Mouse (Mus musculus) heart, embryonic 14.5 days (tissue): Measurements from ENCODE around the gene Slco3a1. TPM values are rescaled to one million over a fixed set of nuclear protein-coding genes. Genes with fewer than 3 reads are reported as not detected.

Experiments
- ATAC-seq: fragments of 200-750 bp; cut with Nextera tagmentation; 2 replicates; pipeline ENCODE4 v1.8.0; 2017; ENCODE audit warnings: low read depth, moderate TSS enrichment; ENCODE audit not compliant: insufficient number of reproducible peaks, insufficient read depth, low FRiP score
- H3K27ac ChIP-seq, 2 experiments: fragments of 200-500 bp in 1 of 2; fragments of 300-500 bp in 1 of 2; sonication (generic) in 1 of 2; replicated peaks in 1 of 2; 2 replicates each; pipeline ENCODE4 v1.5.1; 2012 to 2014; ENCODE audit warnings: low read depth in 2 of 2, low read length in 2 of 2, control low read depth in 1 of 2, mild to moderate bottlenecking in 1 of 2, mixed read lengths in 1 of 2; ENCODE audit not compliant: control insufficient read depth in 1 of 2, insufficient read depth in 1 of 2
- H3K27me3 ChIP-seq: fragments of 300-500 bp; sonication (generic); 2 replicates; pipeline ENCODE4 v1.6.1; 2014; ENCODE audit warnings: mild to moderate bottlenecking, low read length, control low read depth; ENCODE audit not compliant: control insufficient read depth, insufficient read depth
- H3K36me3 ChIP-seq: fragments of 300-500 bp; sonication (generic); 2 replicates; pipeline ENCODE4 v1.6.1; 2014; ENCODE audit warnings: mild to moderate bottlenecking, control low read depth, low read length, mixed read lengths; ENCODE audit not compliant: control insufficient read depth, insufficient read depth
- H3K4me1 ChIP-seq, 2 experiments: fragments of 200-500 bp in 1 of 2; fragments of 300-500 bp in 1 of 2; sonication (generic) in 1 of 2; 2 replicates each; pipeline ENCODE4 v1.6.1; 2012 to 2014; ENCODE audit warnings: low read length in 2 of 2, control low read depth in 1 of 2, mixed read lengths in 1 of 2; ENCODE audit not compliant: control insufficient read depth in 2 of 2, insufficient read depth in 2 of 2
- H3K4me2 ChIP-seq: fragments of 300-500 bp; sonication (generic); 2 replicates; pipeline ENCODE4 v1.6.1; 2014; ENCODE audit warnings: mild to moderate bottlenecking, low read length
- H3K4me3 ChIP-seq, 2 experiments: fragments of 200-500 bp in 1 of 2; fragments of 300-500 bp in 1 of 2; sonication (generic) in 1 of 2; 2 replicates each; pipeline ENCODE4 v1.5.1; 2012 to 2014; ENCODE audit warnings: low read length in 2 of 2, mild to moderate bottlenecking in 2 of 2, control low read depth in 1 of 2, low read depth in 1 of 2, moderate library complexity in 1 of 2; ENCODE audit not compliant: control insufficient read depth in 1 of 2, insufficient read depth in 1 of 2
- H3K9ac ChIP-seq: fragments of 300-500 bp; sonication (generic); 2 replicates; pipeline ENCODE4 v1.6.1; 2014; ENCODE audit warnings: mild to moderate bottlenecking, low read length
- H3K9me3 ChIP-seq: fragments of 300-500 bp; sonication (generic); 2 replicates; pipeline ENCODE4 v1.6.1; 2016; ENCODE audit warnings: low read length, control low read depth; ENCODE audit not compliant: control insufficient read depth
- WGBS: fragments of 180-500 bp; shearing (Covaris S2); extraction: QIAGEN DNeasy Blood & Tissue Kit; methylation state at CpG from one replicate; pipeline ENCODE4 v1.1.7; 2014; 5-methylcytosine and 5-hydroxymethylcytosine counted together
- polyA plus RNA-seq: library from polyadenylated mRNA; unstranded; fragments of >200 nt; fragmentation: Nextera tagmentation; extraction: Ambion mirVana; gene quantifications from 2 replicates; pipeline ENCODE4 v1.2.1, GENCODE M21; 2014

Gene Slco3a1
- polyA plus RNA-seq, 1 experiment from 2014 or later, result 16.0 TPM

DNA sequence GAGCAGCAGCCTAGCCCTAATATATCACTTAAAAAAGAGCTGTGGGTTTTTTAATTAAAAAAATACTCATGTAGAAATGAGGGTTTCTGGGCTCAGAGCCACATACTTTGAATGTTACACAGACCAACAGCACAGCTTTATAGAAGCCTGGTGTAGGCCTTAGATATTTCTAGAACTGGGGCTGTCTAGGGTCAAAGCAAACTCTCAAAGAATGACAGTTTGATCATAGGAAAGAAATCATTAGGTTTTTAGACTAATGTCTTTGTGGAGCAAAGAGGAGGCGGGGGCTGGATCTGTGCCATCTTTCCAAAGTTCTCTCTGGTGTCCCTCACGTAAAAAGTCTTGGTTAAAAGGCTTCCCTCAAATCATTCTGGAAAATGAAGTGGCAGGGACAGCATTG is 121.6 kb downstream of the Slco3a1 start:
- Histone ChIP-seq H3K4me1 (peaks cover 0 to 12% of the 10 kb centered on the region in 2 experiments; a peak in 2 of 4 replicates), H3K4me3 (no peak overlapping the region), H3K27ac (no peak overlapping the region), H3K4me2 (no peak overlapping the region), H3K9me3 (no peaks in the 10 kb centered on the region), H3K36me3 (no peaks in the 10 kb centered on the region), H3K9ac (no peak overlapping the region), H3K27me3 (no peaks in the 10 kb centered on the region)
- ATAC-seq, result no peak
- WGBS, result 62% methylated on average over 2 of the region's 2 CpGs

DNA sequence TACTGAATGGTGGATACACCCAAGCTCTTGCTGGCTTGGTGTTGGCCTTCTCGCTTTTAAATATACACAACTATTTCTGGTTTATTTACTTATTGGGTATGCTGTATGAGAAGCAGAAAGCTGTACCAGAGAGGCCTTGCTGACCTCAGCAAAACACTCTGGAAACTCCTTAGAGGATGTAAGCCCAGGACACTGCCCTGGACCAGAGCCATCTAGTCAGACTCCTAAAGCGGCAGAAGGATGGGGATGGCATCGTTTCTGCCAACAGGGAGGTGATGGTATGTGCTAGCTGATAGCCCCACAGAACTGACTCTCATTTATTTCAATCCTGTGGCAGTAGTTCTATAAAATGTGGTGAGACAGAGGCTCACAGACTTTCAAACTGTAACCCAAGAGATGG is 125.3 kb downstream of the Slco3a1 start:
- Histone ChIP-seq H3K36me3 (no peaks in the 10 kb centered on the region), H3K27ac (no peak overlapping the region), H3K4me2 (no peak overlapping the region), H3K4me3 (no peak overlapping the region), H3K27me3 (no peaks in the 10 kb centered on the region), H3K4me1 (peaks cover 9 to 41% of the 10 kb centered on the region in 2 experiments), H3K9ac (no peak overlapping the region), H3K9me3 (no peaks in the 10 kb centered on the region)
- no peak for ATAC-seq
- 71% methylated on average over 3 of the region's 3 CpGs for WGBS

DNA sequence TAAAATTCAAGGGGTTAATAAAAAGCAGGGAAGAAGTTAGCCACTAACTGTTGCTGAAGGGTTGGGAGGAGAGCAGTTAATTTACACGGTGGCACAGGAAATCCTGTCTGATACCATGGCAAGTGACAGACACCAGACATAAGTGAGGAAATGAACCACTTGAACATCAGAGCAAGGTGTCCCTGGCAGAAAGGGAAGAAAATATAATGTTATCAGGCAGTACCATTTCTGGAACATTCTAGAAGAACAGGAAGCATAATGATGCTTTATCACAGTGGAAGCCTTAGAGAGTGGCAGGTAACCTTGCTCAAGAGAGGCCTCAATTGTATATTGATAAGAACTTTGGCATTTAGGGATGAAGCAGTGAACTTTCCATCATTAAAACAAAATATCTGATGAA is 127.4 kb downstream of the Slco3a1 start:
- H3K4me1 ChIP-seq, result peaks cover 21 to 50% of the 10 kb centered on the region in 2 experiments
- H3K36me3 ChIP-seq, result no peaks in the 10 kb centered on the region
- H3K4me2 ChIP-seq, result no peak overlapping the region
- ATAC-seq, result no peak
- peak overlapping the region in 1 of 2 experiments; percentile 33; a peak in 1 of 4 replicates for H3K27ac ChIP-seq
- no peaks in the 10 kb centered on the region for H3K9me3 ChIP-seq
- no peak overlapping the region for H3K9ac ChIP-seq
- 7% methylated on average over 1 of the region's 1 CpGs for WGBS
- H3K4me3 ChIP-seq, result no peak overlapping the region
- H3K27me3 ChIP-seq, result no peaks in the 10 kb centered on the region

DNA sequence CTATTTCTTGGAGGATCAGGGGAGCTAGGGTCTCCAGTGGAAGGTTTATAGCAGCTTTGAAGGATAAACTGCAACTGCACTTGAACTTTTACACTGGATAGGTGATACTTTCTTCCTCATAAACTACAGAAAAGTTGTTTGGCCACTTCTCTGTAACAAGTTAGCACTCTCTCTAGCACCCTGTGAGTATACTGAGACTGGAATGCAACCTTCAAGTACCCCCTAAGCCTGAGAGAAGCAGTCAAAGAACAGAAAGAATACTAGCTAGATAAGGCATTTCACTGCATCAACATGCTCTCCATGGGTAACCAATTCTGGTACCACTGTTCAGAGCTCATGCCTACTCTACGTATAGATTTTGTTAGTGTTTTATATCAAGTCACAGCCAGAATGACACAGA is 128.6 kb downstream of the Slco3a1 start:
- Histone ChIP-seq H3K9ac (no peak overlapping the region), H3K27me3 (no peaks in the 10 kb centered on the region), H3K4me1 (peaks cover 29 to 62% of the 10 kb centered on the region in 2 experiments), H3K4me2 (no peak overlapping the region), H3K27ac (no peak overlapping the region; a peak in 1 of 4 replicates), H3K4me3 (no peak overlapping the region), H3K36me3 (no peaks in the 10 kb centered on the region), H3K9me3 (no peaks in the 10 kb centered on the region)
- ATAC-seq, result no peak
- 41% methylated on average over 1 of the region's 1 CpGs for WGBS

DNA sequence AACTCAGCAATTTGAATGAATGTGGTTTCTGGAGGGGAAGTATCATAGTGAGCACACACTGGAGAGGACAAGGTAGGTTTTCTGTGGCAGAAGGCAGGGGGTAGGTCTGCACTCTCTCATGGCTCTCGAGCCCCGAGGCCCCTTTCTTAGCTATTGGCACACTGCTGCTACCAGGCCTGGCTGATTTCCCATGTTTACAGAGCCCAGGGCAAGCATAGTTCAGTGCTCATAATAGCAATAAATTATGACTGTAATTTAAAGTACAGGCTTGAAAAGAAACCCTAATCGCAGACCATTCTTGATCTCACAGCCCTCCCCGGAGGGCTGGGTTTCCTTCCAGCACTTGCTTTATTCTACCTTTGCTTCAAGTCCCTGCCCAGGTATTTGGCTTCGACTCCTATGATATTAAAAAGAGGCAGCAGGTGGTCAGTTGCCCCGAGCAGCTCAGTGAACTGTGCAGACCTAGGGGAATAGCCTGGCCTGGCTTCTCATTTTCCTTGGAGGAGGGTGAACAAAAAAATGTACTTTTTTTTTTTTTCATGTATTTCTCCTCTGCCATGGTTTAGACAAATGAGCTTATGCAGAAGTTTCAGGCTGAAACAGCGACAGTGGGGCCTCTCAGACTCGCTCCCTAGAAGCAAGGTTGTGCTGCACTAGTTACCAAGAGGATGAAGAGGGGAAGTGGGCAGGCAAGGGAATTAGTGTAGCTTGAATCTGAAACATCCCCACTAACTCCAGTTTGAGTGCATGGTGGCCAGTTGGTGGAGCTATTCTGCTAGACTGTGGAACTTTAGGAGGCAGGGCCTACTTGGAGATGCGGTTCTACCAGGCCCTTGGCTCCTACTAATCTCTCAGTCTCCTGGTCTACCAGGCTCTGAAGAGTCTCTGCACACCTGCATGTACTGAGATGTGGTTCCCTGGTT is 130.4 kb downstream of the Slco3a1 start:
- no peaks in the 10 kb centered on the region for H3K9me3 ChIP-seq
- H3K36me3 ChIP-seq, result no peaks in the 10 kb centered on the region
- H3K4me3 ChIP-seq, result no peak overlapping the region
- no peak overlapping the region for H3K4me2 ChIP-seq
- peaks cover 29 to 65% of the 10 kb centered on the region in 2 experiments for H3K4me1 ChIP-seq
- no peak overlapping the region for H3K9ac ChIP-seq
- no peaks in the 10 kb centered on the region for H3K27me3 ChIP-seq
- 70% methylated on average over 9 of the region's 9 CpGs for WGBS
- H3K27ac ChIP-seq, result peak overlapping the region in 1 of 2 experiments; percentile 14; a peak in 1 of 4 replicates
- no peak for ATAC-seq

DNA sequence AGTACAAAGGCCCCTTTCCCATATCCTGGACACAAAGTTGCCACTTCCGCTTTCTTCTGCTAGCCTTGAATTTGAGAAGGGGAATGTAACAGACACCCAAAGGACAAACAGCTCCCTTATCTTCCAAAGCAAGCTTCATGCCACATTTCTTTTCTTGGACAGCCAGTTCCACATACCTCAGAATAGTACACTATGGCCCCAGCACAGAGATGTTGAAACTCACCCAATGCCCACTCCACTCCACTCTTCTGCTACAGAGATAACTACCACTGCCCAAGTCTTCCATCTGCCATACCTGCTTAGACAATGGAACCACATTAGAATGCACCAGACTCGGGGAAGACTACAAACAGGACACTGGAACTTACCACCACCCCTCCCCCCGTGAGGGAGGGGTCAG is 131.3 kb downstream of the Slco3a1 start:
- H3K9ac ChIP-seq, result no peak overlapping the region
- H3K4me1 ChIP-seq, result peaks cover 29 to 65% of the 10 kb centered on the region in 2 experiments
- no peaks in the 10 kb centered on the region for H3K36me3 ChIP-seq
- no peak overlapping the region for H3K4me2 ChIP-seq
- 0 out of 4 replicates have a peak overlapping the region, but pooled peaks of 1 of the 2 experiments have one; percentile 14 for H3K27ac ChIP-seq
- ATAC-seq, result no peak
- no peaks in the 10 kb centered on the region for H3K27me3 ChIP-seq
- no peak overlapping the region for H3K4me3 ChIP-seq
- WGBS, result 67% methylated on average over 3 of the region's 3 CpGs
- no peaks in the 10 kb centered on the region for H3K9me3 ChIP-seq

DNA sequence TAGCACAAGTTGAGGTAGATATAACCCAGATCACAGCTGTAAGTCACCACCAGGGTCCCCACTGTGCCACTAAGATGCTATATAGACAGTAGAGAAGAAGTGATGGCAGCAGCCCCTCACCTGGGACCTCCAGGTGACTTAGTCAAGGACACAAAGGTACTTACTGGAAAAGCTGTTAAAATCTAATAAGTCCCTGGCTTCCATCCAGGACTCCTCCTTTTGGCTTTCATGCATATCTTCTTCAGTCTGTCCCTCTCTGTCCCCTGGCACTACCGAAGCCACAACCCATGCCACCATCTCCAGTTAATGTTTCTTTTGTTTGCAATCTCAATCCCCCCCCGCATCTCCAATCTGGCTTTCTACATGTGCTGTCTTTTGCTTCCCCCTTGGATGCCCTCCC is 131.8 kb downstream of the Slco3a1 start:
- peak overlapping the region in 1 of 2 experiments; percentile 81; a peak in 2 of 4 replicates for H3K27ac ChIP-seq
- H3K4me3 ChIP-seq, result no peak overlapping the region
- no peak overlapping the region for H3K4me2 ChIP-seq
- H3K36me3 ChIP-seq, result no peaks in the 10 kb centered on the region
- no peak overlapping the region for H3K9ac ChIP-seq
- no peaks in the 10 kb centered on the region for H3K27me3 ChIP-seq
- 74% methylated on average over 2 of the region's 2 CpGs for WGBS
- ATAC-seq, result no peak
- no peaks in the 10 kb centered on the region for H3K9me3 ChIP-seq
- peaks cover 29 to 65% of the 10 kb centered on the region in 2 experiments for H3K4me1 ChIP-seq
